Mouse (Mus musculus) layer of hippocampus, adult 11-12 months (tissue): ENCODE data around the gene Dnajb1.
A peak's percentile ranks its signal among the peaks of the same experiment; 100 is the strongest.
"Not testable (repeated sequence)": the region's sequence is repeated elsewhere in the genome, so short reads cannot be mapped to it uniquely, and the experiment has no call there.

Source experiments
- DNase-seq: peaks from one replicate; pipeline ENCODE4 v3.0.0; 2022; ENCODE audit warnings: low spot score

Gene Dnajb1

GRCm38 (mm10) chr8:83607661-83608397, at the start of gene Dnajb1, which contains the start of gene Tecr:
Dnajb1 (plus strand) TSS chr8:83608193.
Tecr (minus strand) TSS chr8:83607971.
- peak; percentile 100 for DNase-seq

- no peak for DNase-seq
Measured at GRCm38 (mm10) chr8:83562669-83563068, 45.3 kb upstream of the Dnajb1 start.

- peak; percentile 3 for DNase-seq
Measured at GRCm38 (mm10) chr8:83563246-83563645, 44.7 kb upstream of the Dnajb1 start.

- peak; percentile 22 for DNase-seq
Measured at GRCm38 (mm10) chr8:83565731-83566375, 42.1 kb upstream of the Dnajb1 start.

- DNase-seq: peak; percentile 96
Measured at GRCm38 (mm10) chr8:83566469-83567395, 41.3 kb upstream of the Dnajb1 start, which contains the start of gene Ndufb7. Ndufb7 (plus strand) TSS chr8:83566671.

GRCm38 (mm10) chr8:83567668-83568067, 40.3 kb upstream of the Dnajb1 start:
- DNase-seq: peak; percentile 7

- DNase-seq: peak; percentile 7
Measured at GRCm38 (mm10) chr8:83568128-83568527, 39.9 kb upstream of the Dnajb1 start.

GRCm38 (mm10) chr8:83568755-83569154, 39.2 kb upstream of the Dnajb1 start:
- no peak for DNase-seq

GRCm38 (mm10) chr8:83569165-83569564, 38.8 kb upstream of the Dnajb1 start:
- DNase-seq: peak; percentile 3

GRCm38 (mm10) chr8:83570272-83571000, 37.6 kb upstream of the Dnajb1 start:
- DNase-seq: peak; percentile 4

GRCm38 (mm10) chr8:83571001-83571340, 37.0 kb upstream of the Dnajb1 start:
- not testable (repeated sequence) for DNase-seq

- DNase-seq: peak; percentile 4
Measured at GRCm38 (mm10) chr8:83571791-83572190, 36.2 kb upstream of the Dnajb1 start.

GRCm38 (mm10) chr8:83572246-83572812, 35.7 kb upstream of the Dnajb1 start:
- DNase-seq: no peak

- DNase-seq: peak; percentile 36
Measured at GRCm38 (mm10) chr8:83573140-83573875, 34.7 kb upstream of the Dnajb1 start.

GRCm38 (mm10) chr8:83574631-83575315, 33.2 kb upstream of the Dnajb1 start:
- DNase-seq: peak; percentile 12

- peak; percentile 5 for DNase-seq
Measured at GRCm38 (mm10) chr8:83575561-83576515, 32.2 kb upstream of the Dnajb1 start.

GRCm38 (mm10) chr8:83576516-83576895, 31.5 kb upstream of the Dnajb1 start:
- DNase-seq: no peak

- peak; percentile 2 for DNase-seq
Measured at GRCm38 (mm10) chr8:83576921-83577320, 31.1 kb upstream of the Dnajb1 start.

- DNase-seq: peak; percentile 8
Measured at GRCm38 (mm10) chr8:83577384-83577791, 30.6 kb upstream of the Dnajb1 start.
